Mouse (Mus musculus) layer of hippocampus, adult 9-10 months (tissue): ENCODE measurements around the gene Sptssb.

Source experiments
- DNase-seq: peaks from one replicate; pipeline ENCODE4 v3.0.0; 2022; ENCODE audit warnings: low spot score

Gene Sptssb

GRCm38 (mm10) chr3:69829532-69829931 lies 30.2 kb downstream of the Sptssb start:
- no peak for DNase-seq

GRCm38 (mm10) chr3:69824536-69824935 lies 35.2 kb downstream of the Sptssb start:
- DNase-seq: no peak

GRCm38 (mm10) chr3:69820614-69821013 lies 39.1 kb downstream of the Sptssb start:
- no peak for DNase-seq

- no peak for DNase-seq
Observed at GRCm38 (mm10) chr3:69819851-69820200, 39.9 kb downstream of the Sptssb start.

GRCm38 (mm10) chr3:69819146-69819850 lies 40.4 kb downstream of the Sptssb start:
- DNase-seq: no peak

GRCm38 (mm10) chr3:69818466-69818865 lies 41.3 kb downstream of the Sptssb start:
- no peak for DNase-seq

GRCm38 (mm10) chr3:69816547-69816946 lies 43.2 kb downstream of the Sptssb start:
- DNase-seq: no peak

- no peak for DNase-seq
Observed at GRCm38 (mm10) chr3:69813005-69813695, 46.6 kb downstream of the Sptssb start.

GRCm38 (mm10) chr3:69812442-69812841 lies 47.3 kb downstream of the Sptssb start:
- no peak for DNase-seq

- no peak for DNase-seq
Observed at GRCm38 (mm10) chr3:69808479-69808878, 51.3 kb downstream of the Sptssb start.

GRCm38 (mm10) chr3:69803137-69803536 lies 56.6 kb downstream of the Sptssb start:
- no peak for DNase-seq

- DNase-seq: no peak
Observed at GRCm38 (mm10) chr3:69800829-69801384, 58.8 kb downstream of the Sptssb start.

- no peak for DNase-seq
Observed at GRCm38 (mm10) chr3:69799096-69799495, 60.6 kb downstream of the Sptssb start.

GRCm38 (mm10) chr3:69797969-69798368 lies 61.8 kb downstream of the Sptssb start:
- DNase-seq: no peak

- no peak for DNase-seq
Observed at GRCm38 (mm10) chr3:69797533-69797932, 62.2 kb downstream of the Sptssb start.

GRCm38 (mm10) chr3:69792823-69793417 lies 66.8 kb downstream of the Sptssb start:
- no peak for DNase-seq

GRCm38 (mm10) chr3:69779246-69779796 lies 80.4 kb downstream of the Sptssb start:
- DNase-seq: no peak

GRCm38 (mm10) chr3:69773356-69773755 lies 86.4 kb downstream of the Sptssb start:
- DNase-seq: no peak
